Mouse (Mus musculus) heart, adult 2 months (tissue): Measurements from ENCODE around the gene Dph7.

Experiments used
- CTCF ChIP-seq: fragments of 200-600 bp; IDR thresholded peaks from 2 replicates; pipeline ENCODE4 v1.8.1; 2022; ENCODE audit warnings: antibody characterized with exemption, mild to moderate bottlenecking, moderate library complexity
- EP300 ChIP-seq: fragments of 200-500 bp; IDR thresholded peaks from 2 replicates; pipeline ENCODE4 v1.6.1; 2011; ENCODE audit warnings: low read depth, low read length, control low read depth; ENCODE audit not compliant: insufficient read depth
- POLR2A ChIP-seq: fragments of 200-500 bp; IDR thresholded peaks from 2 replicates; pipeline ENCODE4 v1.6.1; 2011; ENCODE audit warnings: mild to moderate bottlenecking, low read depth, low read length, control low read depth; ENCODE audit not compliant: insufficient read depth

DNA sequence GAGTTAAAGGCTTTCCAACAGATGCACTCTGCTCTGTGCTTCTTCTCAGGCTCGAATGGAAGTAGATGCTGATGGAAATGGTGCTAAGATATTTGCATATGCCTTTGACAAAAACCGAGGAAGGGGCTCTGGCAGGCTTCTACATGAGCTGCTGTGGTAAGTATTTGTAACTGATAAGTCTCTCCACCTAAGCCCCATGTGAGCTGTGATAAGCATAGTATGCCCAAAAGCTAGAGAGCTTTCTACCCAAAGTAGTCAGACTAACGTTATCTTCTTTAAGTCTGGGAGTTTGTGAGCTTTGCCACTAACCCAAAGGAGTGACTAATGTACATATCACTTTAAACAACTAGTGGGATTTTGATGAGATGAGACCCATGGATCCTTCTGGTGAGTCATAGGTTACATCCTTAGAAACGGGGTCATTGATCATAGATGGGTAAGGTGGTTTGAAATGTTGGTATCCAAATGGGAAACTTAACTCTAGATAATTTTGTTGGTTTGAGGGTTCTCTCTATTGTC, 9.6 kb upstream of the Dph7 start:
- TF ChIP-seq CTCF = no peak
- TF ChIP-seq EP300 = no peak
- no peak for TF ChIP-seq POLR2A
